Mouse (Mus musculus) C2C12 (cell line): ENCODE results near the gene Zp2. TPM values are rescaled to one million over a fixed set of nuclear protein-coding genes. Genes with fewer than 3 reads are reported as not detected.

Experiments
- H3K27me3 ChIP-seq: one replicate; pipeline ENCODE4 v1.6.1; 2011; ENCODE audit not compliant: control insufficient read depth, insufficient read depth, insufficient read length
- H3K36me3 ChIP-seq: one replicate; pipeline ENCODE4 v1.6.1; 2011; ENCODE audit not compliant: control insufficient read depth, insufficient read depth
- H3K4me3 ChIP-seq: one replicate; pipeline ENCODE4 v1.5.1; 2011; ENCODE audit warnings: mild to moderate bottlenecking, control low read depth; ENCODE audit not compliant: poor library complexity, insufficient read depth, severe bottlenecking
- H3K79me2 ChIP-seq: one replicate; pipeline ENCODE4 v1.6.1; 2011; ENCODE audit not compliant: control insufficient read depth, insufficient read depth
- H3K79me3 ChIP-seq: one replicate; pipeline ENCODE4 v1.6.1; 2011; ENCODE audit warnings: low read depth, control low read depth
- H3ac ChIP-seq: one replicate; pipeline ENCODE3; 2011; ENCODE audit warnings: low read depth; ENCODE audit not compliant: control insufficient read depth, insufficient read length
- CEBPB ChIP-seq: IDR thresholded peaks from one replicate; pipeline ENCODE4 v1.6.1; 2011; ENCODE audit warnings: low read depth, mild to moderate bottlenecking, control low read depth, moderate library complexity
- CTCF ChIP-seq: IDR thresholded peaks from one replicate; pipeline ENCODE4 v1.5.1; 2011; ENCODE audit not compliant: control insufficient read depth, insufficient read depth, insufficient read length
- FOSL1 ChIP-seq: IDR thresholded peaks from one replicate; pipeline ENCODE4 v1.8.0; 2011; ENCODE audit warnings: mild to moderate bottlenecking, low read length; ENCODE audit not compliant: poor library complexity, insufficient read depth, severe bottlenecking
- MAX ChIP-seq: IDR thresholded peaks from one replicate; pipeline ENCODE4 v1.6.1; 2011; ENCODE audit warnings: mild to moderate bottlenecking, control low read depth
- MYOD1 ChIP-seq: IDR thresholded peaks from one replicate; pipeline ENCODE4 v1.6.1; 2011; ENCODE audit warnings: low read depth; ENCODE audit not compliant: control insufficient read depth, insufficient read length
- MYOG ChIP-seq: IDR thresholded peaks from one replicate; pipeline ENCODE4 v1.6.1; 2011; ENCODE audit not compliant: control insufficient read depth, insufficient read length; ENCODE audit errors: extremely low read depth
- USF1 ChIP-seq: IDR thresholded peaks from one replicate; pipeline ENCODE4 v1.6.1; 2011; ENCODE audit warnings: low read depth, mild to moderate bottlenecking, control low read depth, moderate library complexity
- long read RNA-seq, 2 experiments: library from polyadenylated mRNA; unstranded; transcript quantifications; one replicate each; pipeline ENCODE4 v2.0.0; 2019 to 2020
- polyA plus RNA-seq: library from polyadenylated mRNA; unstranded; fragments of >200 nt; fragmentation: generic; extraction: Trizol; gene quantifications from one replicate; pipeline ENCODE4 v1.2.1, GENCODE M21; 2012; ENCODE audit warnings: missing spikeins

Zp2 gene
- not detected for polyA plus RNA-seq
- long read RNA-seq, experiment 1, result 0 reads
- long read RNA-seq, experiment 2, result 0 reads

DNA sequence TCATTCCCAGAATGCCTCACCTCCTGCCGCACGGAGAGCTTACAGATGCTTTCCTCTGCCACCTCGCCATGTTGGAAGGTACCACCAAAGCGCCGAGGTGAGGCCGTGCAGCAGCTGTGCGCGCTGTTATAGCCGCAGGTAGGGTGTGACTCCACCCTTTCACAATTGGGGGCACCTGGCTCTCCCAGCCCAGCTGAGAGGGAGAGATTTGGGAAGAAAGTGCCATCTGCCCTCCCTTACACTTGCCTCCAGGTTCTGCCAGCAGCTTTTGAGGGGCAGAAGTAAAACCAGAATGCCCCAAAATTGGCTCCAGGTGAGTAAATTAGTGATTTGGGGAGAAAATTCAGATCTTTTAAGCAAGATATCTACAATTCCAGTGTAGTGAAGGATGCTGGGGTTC is at the start of gene Zp2:
Gene Zp2 (minus strand): TSS at position 101 of the 400 bp plus-strand sequence.
- Histone ChIP-seq H3K79me3 (no peaks in the 10 kb centered on the region), H3K79me2 (no peaks in the 10 kb centered on the region), H3K36me3 (no peaks in the 10 kb centered on the region), H3K27me3 (no peaks in the 10 kb centered on the region), H3ac (no peak within 1 kb of the TSS), H3K4me3 (no peak within 1 kb of the TSS)
- TF ChIP-seq CTCF (no peak), CEBPB (no peak)

DNA sequence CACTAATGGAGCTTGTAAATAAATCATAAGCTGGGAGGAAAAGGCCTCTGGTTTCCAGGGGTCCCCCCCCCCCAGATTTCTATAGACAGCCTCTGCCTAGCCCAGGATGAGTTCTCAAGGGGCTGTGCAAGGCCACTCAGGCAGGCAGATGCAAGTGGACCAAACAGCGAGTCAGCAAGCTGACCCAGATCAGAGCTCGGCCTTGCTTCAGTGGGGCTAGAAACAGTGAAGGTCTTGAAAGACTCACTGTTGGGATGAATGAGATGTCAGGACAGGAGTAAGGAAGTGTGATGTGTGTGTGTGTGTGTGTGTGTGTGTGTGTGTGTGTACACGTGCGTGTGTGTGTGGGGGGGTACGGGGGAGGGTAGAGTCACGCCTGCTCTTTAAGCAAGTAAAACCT is 47.7 kb upstream of the Zp2 start:
- no peaks in the 10 kb centered on the region for H3K79me3 ChIP-seq
- no peaks in the 10 kb centered on the region for H3K27me3 ChIP-seq
- no peaks in the 10 kb centered on the region for H3K36me3 ChIP-seq
- H3K4me3 ChIP-seq, result no peak overlapping the region
- TF ChIP-seq FOSL1 (no peak), CEBPB (no peak), CTCF (no peak), MAX (no peak), MYOD1 (no peak)
- H3K79me2 ChIP-seq, result no peaks in the 10 kb centered on the region
- no peak overlapping the region for H3ac ChIP-seq

DNA sequence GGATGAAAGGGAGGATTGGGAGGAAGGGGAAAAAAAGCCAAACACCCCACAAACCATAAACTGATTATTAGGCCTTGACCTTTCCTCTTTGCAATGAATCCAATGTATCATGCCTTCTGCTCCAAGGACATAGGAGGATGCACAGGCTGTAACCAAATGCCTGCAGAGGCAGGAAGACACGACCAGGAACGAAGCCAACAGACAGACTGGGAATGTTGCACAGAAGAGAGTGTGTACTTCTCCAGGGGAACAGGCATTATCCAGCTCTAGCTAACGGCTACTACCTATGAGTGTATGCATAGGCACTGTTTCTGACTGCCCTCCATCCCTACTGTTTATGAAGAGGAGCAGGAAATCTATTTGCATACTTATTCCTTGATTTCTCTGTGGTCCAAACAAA is 47.1 kb upstream of the Zp2 start:
- TF ChIP-seq MAX, result no peak
- no peak for TF ChIP-seq CTCF
- no peak for TF ChIP-seq MYOD1

DNA sequence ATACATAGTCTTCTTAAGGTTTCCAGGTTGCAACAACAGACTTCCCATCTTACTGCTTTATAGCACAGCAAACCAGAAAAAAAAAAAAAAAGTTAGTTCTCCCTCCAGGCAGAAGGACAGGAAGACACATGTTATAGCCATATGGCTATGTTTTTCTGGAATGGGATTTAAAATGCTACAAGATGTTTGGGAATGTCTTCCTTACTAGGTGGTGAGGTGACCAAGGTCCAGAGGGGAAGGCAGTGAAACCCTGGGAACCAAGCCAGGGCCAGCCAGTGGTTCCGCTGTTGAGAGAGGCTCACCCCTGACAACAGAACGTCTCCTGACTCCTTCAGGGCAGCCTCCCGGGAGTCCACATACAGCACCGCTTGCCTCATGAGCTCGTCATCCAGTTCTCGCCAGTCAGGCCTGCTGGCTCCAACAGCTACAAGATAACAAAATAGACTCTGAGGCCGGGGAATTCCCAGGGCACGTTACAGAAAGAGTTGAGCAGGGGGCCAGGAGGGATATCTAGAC is 45.1 kb upstream of the Zp2 start:
- Histone ChIP-seq H3K79me3 (no peaks in the 10 kb centered on the region), H3K79me2 (no peaks in the 10 kb centered on the region), H3ac (no peak overlapping the region), H3K36me3 (no peaks in the 10 kb centered on the region), H3K27me3 (no peaks in the 10 kb centered on the region), H3K4me3 (no peak overlapping the region)
- TF ChIP-seq CTCF (no peak), CEBPB (no peak), MYOG (no peak), FOSL1 (no peak), MYOD1 (no peak), USF1 (no peak), MAX (no peak)

More for the DNA sequence above, 47.1 kb upstream of the Zp2 start:
- H3K36me3 ChIP-seq, result no peaks in the 10 kb centered on the region
- H3K79me3 ChIP-seq, result no peaks in the 10 kb centered on the region
- no peaks in the 10 kb centered on the region for H3K79me2 ChIP-seq
- no peak overlapping the region for H3ac ChIP-seq
- H3K27me3 ChIP-seq, result no peaks in the 10 kb centered on the region
- no peak overlapping the region for H3K4me3 ChIP-seq

DNA sequence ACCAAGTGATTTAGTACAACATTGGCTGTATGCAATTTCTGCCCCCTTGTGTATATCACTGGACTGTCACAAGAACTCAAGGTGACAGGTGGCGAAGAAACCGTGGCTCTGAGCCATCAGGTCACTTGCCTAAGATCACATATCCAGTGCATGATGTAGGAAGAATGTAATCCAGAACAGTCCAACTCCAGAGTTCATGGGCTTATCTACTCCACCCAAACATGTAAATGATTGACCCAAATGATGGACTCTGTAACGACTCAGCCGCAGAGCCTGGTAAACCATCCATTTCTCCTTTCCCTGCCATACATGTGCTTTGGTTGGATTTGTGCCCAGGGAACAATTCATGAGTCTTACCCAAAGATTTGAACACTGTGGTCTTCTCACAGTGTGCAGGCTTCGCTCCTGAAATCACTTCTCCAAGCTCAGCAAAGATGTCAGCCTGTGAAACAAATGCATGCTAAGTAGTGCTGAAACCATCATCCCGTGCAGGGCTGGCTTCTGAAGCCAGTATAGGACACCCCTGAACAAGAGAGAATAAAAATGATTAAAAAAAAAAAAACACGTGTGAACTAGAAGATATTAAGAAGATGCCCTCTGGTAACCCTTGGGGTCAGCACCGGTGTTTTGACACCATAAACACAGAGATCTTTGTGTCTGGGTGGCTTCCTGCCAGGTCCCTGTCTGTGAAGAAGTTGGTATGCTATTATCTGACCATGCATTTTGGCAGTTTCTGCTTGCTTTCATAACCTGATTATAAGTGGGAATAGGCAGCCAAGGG is 44.5 kb upstream of the Zp2 start:
- Histone ChIP-seq H3K79me3 (no peaks in the 10 kb centered on the region), H3ac (no peak overlapping the region), H3K36me3 (no peaks in the 10 kb centered on the region), H3K27me3 (no peaks in the 10 kb centered on the region), H3K4me3 (no peak overlapping the region), H3K79me2 (no peaks in the 10 kb centered on the region)
- no peak for TF ChIP-seq FOSL1
- TF ChIP-seq MYOD1, result no peak
- TF ChIP-seq MYOG, result no peak
- no peak for TF ChIP-seq CTCF
- TF ChIP-seq CEBPB, result no peak
- TF ChIP-seq USF1, result no peak
- no peak for TF ChIP-seq MAX

DNA sequence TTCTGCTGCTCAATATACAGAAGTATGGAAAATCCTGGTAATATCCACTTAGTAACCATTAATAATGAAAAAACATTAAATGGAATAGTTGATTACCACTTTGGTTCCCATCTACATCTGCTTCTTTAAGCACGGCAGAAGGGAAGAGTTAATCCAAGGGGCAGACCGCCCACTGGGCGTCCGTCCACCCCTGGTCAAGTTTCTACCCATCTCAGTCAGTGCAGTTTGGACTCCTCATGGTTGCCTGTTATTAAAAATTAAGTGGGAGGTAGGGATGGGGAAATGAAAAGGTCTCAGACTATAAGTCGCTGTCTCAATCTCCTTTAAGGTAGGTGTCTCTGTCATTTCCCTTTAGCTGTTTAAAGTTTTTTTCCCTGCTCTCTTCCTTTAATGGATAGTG is 43.9 kb upstream of the Zp2 start:
- TF ChIP-seq MAX (no peak), CEBPB (no peak), CTCF (no peak), MYOD1 (no peak), MYOG (no peak), FOSL1 (no peak), USF1 (no peak)
- H3K79me2 ChIP-seq, result no peaks in the 10 kb centered on the region
- no peaks in the 10 kb centered on the region for H3K27me3 ChIP-seq
- H3K4me3 ChIP-seq, result no peak overlapping the region
- no peaks in the 10 kb centered on the region for H3K79me3 ChIP-seq
- H3ac ChIP-seq, result no peak overlapping the region
- no peaks in the 10 kb centered on the region for H3K36me3 ChIP-seq
